Mouse (Mus musculus) liver, embryonic 13.5 days (tissue): Measurements from ENCODE around the gene Twf2. TPM values are rescaled to one million over a fixed set of nuclear protein-coding genes. Genes with fewer than 3 reads are reported as not detected.
"Not testable (repeated sequence)": the region's sequence is repeated elsewhere in the genome, so short reads cannot be mapped to it uniquely, and the experiment has no call there.

Experiments
- ATAC-seq: fragments of 200-750 bp; cut with Nextera tagmentation; 2 replicates; pipeline ENCODE4 v1.8.0; 2017; ENCODE audit warnings: low read depth, mild to moderate bottlenecking, moderate number of reproducible peaks, moderate library complexity
- DNase-seq: peaks from one replicate; pipeline ENCODE4 v3.0.0; 2022
- H3K27ac ChIP-seq: fragments of 300-500 bp; sonication (generic); 2 replicates; pipeline ENCODE4 v1.5.1; 2015; ENCODE audit warnings: moderate library complexity, mild to moderate bottlenecking, inconsistent platforms
- H3K27me3 ChIP-seq: fragments of 300-500 bp; sonication (generic); 2 replicates; pipeline ENCODE4 v1.6.1; 2015; ENCODE audit warnings: mild to moderate bottlenecking, inconsistent platforms
- H3K36me3 ChIP-seq: fragments of 300-500 bp; sonication (generic); 2 replicates; pipeline ENCODE4 v1.6.1; 2015; ENCODE audit warnings: mild to moderate bottlenecking, inconsistent platforms
- H3K4me1 ChIP-seq: fragments of 300-500 bp; sonication (generic); replicated peaks from 2 replicates; pipeline ENCODE4 v1.6.1; 2015; ENCODE audit warnings: inconsistent platforms
- H3K4me2 ChIP-seq: fragments of 300-500 bp; sonication (generic); 2 replicates; pipeline ENCODE4 v1.6.1; 2015; ENCODE audit warnings: inconsistent platforms, mild to moderate bottlenecking, moderate library complexity
- H3K4me3 ChIP-seq: fragments of 300-500 bp; sonication (generic); replicated peaks from 2 replicates; pipeline ENCODE4 v1.5.1; 2015; ENCODE audit warnings: mild to moderate bottlenecking, inconsistent platforms
- H3K9ac ChIP-seq: fragments of 300-500 bp; sonication (generic); 2 replicates; pipeline ENCODE4 v1.6.1; 2015; ENCODE audit warnings: mild to moderate bottlenecking, inconsistent platforms
- H3K9me3 ChIP-seq: fragments of 300-500 bp; sonication (generic); replicated peaks from 2 replicates; pipeline ENCODE4 v1.6.1; 2016; ENCODE audit warnings: inconsistent platforms
- WGBS: fragments of 180-500 bp; shearing (Covaris S2); methylation state at CpG from one replicate; pipeline ENCODE4 v1.1.7; 2015; ENCODE audit not compliant: insufficient replicate concordance; 5-methylcytosine and 5-hydroxymethylcytosine counted together
- polyA plus RNA-seq: library from polyadenylated mRNA; unstranded; fragments of >200 nt; fragmentation: Nextera tagmentation; extraction: Ambion mirVana; gene quantifications from 2 replicates; pipeline ENCODE4 v1.2.1, GENCODE M21; 2015

Twf2 gene
- polyA plus RNA-seq, 1 experiment from 2014 or later = 25.6 TPM

DNA sequence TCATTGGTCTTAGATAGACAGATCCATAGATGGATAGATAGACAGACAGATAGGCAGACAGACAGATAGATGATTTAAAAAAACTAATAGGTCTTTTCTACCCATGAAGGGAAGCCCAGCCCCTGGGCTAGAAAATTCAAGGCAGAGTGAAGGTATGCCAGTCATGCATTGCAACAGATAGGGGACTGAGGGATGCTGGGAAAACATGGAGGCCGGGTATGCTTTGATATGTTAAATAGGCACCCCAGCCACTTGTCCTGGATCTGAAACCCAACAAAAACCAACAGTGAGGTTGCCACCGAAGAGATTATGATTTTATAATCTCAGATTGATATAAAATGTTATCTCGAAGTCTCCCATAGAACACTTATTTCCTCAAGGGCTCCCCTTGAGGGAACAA, 35.7 kb upstream of the Twf2 start:
- no peaks in the 10 kb centered on the region; the same call in 1 of the 2 replicates for H3K27me3 ChIP-seq
- ATAC-seq = no peak
- 69% methylated on average over 3 of the region's 3 CpGs for WGBS
- no peak overlapping the region for H3K27ac ChIP-seq
- H3K9ac ChIP-seq = no peak overlapping the region
- no peaks in the 10 kb centered on the region for H3K36me3 ChIP-seq
- H3K4me2 ChIP-seq = no peak overlapping the region
- peaks cover 13% of the 10 kb centered on the region for H3K4me1 ChIP-seq
- H3K4me3 ChIP-seq = no peak overlapping the region
- DNase-seq = no peak
- H3K9me3 ChIP-seq = no peaks in the 10 kb centered on the region

DNA sequence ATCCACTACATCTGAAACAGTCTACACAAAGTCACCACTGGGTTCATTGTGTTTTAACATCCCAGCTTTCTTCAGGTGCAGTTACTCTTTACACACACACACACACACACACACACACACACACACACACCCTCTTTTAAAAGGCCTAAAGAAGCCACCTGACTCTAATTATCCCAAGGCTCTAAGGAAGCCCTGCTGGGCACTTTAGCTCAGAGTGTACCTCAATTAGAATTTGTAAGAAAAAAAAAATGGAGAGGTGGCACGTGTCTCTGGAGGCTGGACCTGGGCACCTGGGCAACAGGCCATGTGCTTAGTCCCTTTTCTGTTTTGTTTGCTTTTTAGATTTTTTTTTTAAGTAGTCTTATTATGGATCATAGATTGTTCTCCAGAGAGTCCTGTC, 35.2 kb upstream of the Twf2 start:
- Histone ChIP-seq H3K36me3 (no peaks in the 10 kb centered on the region), H3K4me1 (peaks cover 17% of the 10 kb centered on the region), H3K27me3 (no peaks in the 10 kb centered on the region; the same call in 1 of the 2 replicates), H3K9me3 (no peaks in the 10 kb centered on the region), H3K27ac (no peak overlapping the region), H3K4me3 (no peak overlapping the region), H3K4me2 (no peak overlapping the region), H3K9ac (no peak overlapping the region)
- DNase-seq (no peak), ATAC-seq (no peak)
- 73% methylated on average over 1 of the region's 1 CpGs for WGBS

DNA sequence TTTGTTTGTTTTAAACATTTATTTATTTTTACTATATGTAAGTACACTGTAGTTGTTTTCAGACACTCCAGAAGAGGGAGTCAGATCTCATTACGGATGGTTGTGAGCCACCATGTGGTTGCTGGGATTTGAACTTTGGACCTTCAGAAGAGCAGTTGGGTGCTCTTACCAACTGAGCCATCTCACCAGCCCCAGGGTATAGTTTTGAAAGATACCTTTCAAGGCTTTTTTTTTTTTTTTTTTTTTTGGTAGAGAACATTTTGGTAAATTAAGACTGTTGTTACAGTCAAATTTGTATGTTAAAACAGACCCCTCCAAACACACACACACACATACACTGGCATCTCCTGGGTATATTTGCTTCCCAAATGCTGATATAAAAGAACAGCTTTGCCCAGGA, 33.9 kb upstream of the Twf2 start:
- H3K27me3 ChIP-seq, H3K9me3 ChIP-seq, H3K27ac ChIP-seq, DNase-seq, H3K4me3 ChIP-seq, H3K36me3 ChIP-seq, H3K9ac ChIP-seq, ATAC-seq, H3K4me2 ChIP-seq: not testable (repeated sequence)
- WGBS = 54% methylated on average over 1 of the region's 1 CpGs
- peaks cover 30% of the 10 kb centered on the region for H3K4me1 ChIP-seq

DNA sequence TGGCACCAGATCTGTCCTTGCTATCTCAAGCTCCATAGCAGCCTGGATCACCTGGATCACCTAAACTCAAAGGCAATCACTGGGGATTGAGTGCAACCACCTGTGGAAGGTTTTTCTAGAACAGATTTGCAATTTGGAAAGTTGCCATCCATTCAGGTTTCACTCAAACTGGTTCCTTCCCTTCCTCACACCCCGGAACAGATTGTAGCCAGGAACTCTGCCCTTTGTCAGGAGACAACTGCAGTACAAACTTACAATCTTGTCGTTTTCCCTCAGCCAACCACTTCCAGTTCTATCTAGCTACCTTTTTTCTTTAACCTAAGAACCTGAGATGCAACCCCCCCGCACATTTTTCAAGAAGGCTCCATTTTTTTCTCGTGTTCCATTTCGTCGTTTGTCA, 33.0 kb upstream of the Twf2 start:
- Histone ChIP-seq H3K9me3 (no peaks in the 10 kb centered on the region), H3K4me2 (peak overlapping the region; percentile 92), H3K4me1 (peaks cover 38% of the 10 kb centered on the region), H3K9ac (peak overlapping the region; percentile 88; the same call in 1 of the 2 replicates), H3K27ac (no peak overlapping the region), H3K27me3 (no peaks in the 10 kb centered on the region), H3K4me3 (no peak overlapping the region), H3K36me3 (peaks cover 6% of the 10 kb centered on the region; the same call in 1 of the 2 replicates)
- no peak for DNase-seq
- WGBS = 43% methylated on average over 6 of the region's 6 CpGs
- no peak for ATAC-seq

DNA sequence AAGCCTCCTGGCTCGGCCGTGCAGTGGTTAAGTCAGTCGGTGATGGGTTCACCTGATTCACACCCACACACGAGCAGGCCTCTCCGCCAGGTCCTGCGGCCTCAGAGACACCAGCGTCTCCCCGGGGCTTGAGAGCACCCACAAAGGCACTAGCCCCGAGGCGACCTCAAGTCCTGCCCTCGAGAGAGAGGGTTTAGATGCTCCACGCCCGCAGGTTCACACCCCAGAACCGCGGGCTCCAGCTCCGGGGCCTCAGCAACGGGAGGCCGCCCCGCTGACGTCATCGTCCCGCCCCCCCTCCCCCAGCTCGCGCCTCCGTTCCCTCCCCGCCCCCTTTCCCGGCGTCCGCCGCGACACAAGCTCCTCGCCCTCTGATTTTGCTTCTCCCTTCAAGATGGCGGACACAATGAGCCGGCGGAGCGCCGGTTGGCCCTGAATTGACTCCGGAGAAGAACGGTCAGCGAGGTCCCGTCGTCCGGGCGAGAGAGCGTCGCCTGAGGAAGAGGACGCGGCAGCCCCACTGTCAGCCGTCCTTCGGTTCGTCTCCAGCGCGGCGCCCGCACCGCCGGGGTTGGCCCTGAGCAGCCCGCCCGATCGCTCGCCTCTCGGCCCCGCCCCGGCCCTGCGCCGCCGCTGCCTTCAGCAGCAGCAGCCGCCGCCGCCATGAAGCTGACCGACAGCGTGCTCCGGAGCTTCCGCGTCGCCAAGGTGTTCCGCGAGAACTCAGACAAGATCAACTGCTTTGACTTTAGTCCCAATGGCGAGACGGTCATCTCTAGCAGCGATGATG, 32.2 kb upstream of the Twf2 start, which contains the start of gene Wdr82:
TSS of gene Wdr82 (plus strand) at position 373 of the 790 bp plus-strand sequence.
- no peaks in the 10 kb centered on the region for H3K27me3 ChIP-seq
- H3K4me1 ChIP-seq = peaks cover 46% of the 10 kb centered on the region
- H3K9me3 ChIP-seq = no peaks in the 10 kb centered on the region
- WGBS = under 1% methylated on average over 76 of the region's 81 CpGs
- peaks cover 7% of the 10 kb centered on the region for H3K36me3 ChIP-seq
- H3K4me3 ChIP-seq = peak within 1 kb of the TSS; percentile 94
- peak within 1 kb of the TSS; percentile 90 for H3K27ac ChIP-seq
- DNase-seq (peak; percentile 85), ATAC-seq (peak; percentile 95)
- peak within 1 kb of the TSS; percentile 92 for H3K4me2 ChIP-seq
- H3K9ac ChIP-seq = peak within 1 kb of the TSS; percentile 88

DNA sequence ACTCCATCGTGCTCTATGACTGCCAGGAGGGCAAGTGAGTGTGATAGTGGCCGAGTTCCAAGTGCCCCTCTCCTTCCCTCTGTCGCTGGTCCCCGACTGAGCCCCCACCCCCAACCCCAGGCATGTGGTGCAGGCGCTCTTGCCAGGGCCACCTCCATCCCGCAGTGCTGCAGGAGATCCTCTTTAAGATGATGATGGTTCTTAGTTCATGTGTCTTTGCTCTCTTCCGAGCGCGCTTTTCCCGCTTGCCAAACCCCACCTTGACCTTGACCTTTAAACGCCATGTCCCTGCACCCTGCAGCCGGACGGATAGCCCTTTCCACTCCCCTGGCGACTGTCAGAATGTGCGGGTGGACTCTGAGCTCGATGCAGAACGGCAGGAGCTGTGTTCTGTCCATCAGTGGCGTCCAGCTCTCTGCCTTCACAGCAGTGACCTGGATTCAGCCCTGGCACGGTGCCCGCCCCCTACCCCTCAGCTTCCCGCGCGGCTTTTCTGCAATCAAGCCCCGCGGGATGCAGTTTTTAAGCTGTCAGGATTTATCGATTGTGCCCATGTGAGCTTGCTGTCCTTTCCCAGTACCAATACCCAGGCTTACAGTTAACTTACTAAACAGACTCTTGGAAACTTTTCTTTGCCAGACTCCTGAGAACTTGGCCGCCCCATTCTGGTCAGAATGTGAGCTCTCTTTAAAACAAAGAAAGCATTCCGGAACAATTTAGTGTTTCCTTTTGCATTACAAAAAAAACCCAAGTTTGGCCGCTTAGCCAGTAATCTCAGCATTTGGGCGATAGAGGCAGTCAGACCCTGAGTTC, 31.4 kb upstream of the Twf2 start:
- Histone ChIP-seq H3K36me3 (peaks cover 15% of the 10 kb centered on the region), H3K4me3 (peak overlapping the region; percentile 94), H3K9me3 (no peaks in the 10 kb centered on the region), H3K27me3 (no peaks in the 10 kb centered on the region), H3K4me1 (peaks cover 47% of the 10 kb centered on the region), H3K9ac (peak overlapping the region; percentile 88), H3K4me2 (peak overlapping the region; percentile 92), H3K27ac (peak overlapping the region; percentile 90)
- DNase-seq = no peak
- peak; percentile 40 for ATAC-seq
- WGBS = under 1% methylated on average over 30 of the region's 30 CpGs

DNA sequence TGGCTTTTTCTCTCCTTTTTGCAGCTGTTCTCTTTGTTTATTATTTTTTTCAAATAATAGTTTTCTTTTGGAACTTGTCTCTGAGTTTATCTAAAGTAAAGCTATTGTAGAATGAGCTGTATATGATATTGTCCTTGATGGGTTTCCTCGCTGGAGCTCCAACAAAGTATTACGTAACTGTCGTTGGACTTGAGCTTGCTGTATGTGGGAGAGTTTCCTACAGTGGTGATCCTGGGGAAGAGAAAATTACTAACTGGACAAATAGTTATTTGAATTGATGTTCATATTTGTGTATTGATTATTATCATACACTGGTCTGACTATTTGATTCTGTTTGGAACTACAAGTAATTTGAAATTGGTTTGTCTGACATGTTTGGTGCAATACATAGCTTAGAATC, 30.4 kb upstream of the Twf2 start:
- Histone ChIP-seq H3K27ac (no peak overlapping the region), H3K9me3 (no peaks in the 10 kb centered on the region), H3K36me3 (peaks cover 25% of the 10 kb centered on the region), H3K4me2 (peak overlapping the region; percentile 92), H3K4me3 (peak overlapping the region; percentile 94), H3K4me1 (peaks cover 47% of the 10 kb centered on the region), H3K27me3 (no peaks in the 10 kb centered on the region), H3K9ac (peak overlapping the region; percentile 88)
- WGBS = 8% methylated on average over 3 of the region's 3 CpGs
- no peak for DNase-seq
- no peak for ATAC-seq

DNA sequence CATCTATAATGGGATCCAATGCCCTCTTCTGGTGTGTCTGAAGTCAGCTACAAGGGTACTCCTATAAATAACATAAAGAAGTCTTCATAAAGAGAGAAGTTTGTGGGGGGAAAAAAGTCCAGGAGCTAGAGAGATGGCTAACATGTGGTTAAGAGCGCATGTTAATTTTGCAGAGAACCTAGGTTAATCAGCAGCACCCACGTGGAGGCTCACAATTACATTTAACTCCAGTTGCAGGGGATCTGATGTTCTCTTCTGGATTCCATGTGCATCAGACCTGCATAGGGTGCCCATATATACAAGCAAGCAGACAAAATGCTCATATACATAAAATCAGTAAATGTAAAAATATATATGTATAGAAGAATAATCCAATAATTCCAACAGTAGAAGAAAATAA, 29.5 kb upstream of the Twf2 start:
- no peak for ATAC-seq
- DNase-seq = no peak
- peaks cover 33% of the 10 kb centered on the region for H3K36me3 ChIP-seq
- H3K4me1 ChIP-seq = peaks cover 47% of the 10 kb centered on the region
- WGBS = 42% methylated on average over 2 of the region's 2 CpGs
- peak overlapping the region; percentile 88 for H3K9ac ChIP-seq
- no peak overlapping the region for H3K27ac ChIP-seq
- peak overlapping the region; percentile 92 for H3K4me2 ChIP-seq
- no peaks in the 10 kb centered on the region for H3K9me3 ChIP-seq
- H3K27me3 ChIP-seq = no peaks in the 10 kb centered on the region
- peak overlapping the region; percentile 94 for H3K4me3 ChIP-seq

DNA sequence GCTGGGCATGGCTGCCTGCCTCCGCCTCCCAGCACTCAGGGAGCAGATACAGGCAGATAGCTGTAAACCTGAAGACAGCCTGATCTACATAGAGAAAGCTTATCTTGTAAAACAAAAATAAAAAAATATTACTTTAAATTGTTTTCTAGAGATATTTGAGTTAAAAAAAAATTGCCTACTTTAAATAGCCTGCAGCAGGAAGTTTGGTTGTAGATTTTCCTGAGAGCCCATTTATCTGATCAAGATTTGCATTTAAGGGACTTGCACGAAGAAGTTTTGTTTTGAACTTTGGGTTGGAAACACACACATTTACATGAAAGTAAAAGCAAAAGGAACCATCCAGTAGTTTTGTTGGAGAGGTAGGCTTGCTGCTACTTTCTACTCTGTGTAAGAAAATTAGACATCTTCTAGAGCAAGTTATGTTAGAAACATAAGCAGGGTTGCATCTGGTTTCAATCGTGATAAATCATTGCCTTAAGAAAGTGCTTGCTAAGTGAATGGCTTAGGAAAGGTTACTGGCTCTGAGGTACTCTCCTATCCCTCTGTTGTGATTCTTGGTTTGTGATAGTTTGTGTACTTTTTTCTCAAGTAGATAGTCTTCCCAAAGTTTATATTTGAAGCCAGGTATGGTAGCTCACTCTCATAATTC, 27.2 kb upstream of the Twf2 start:
- Histone ChIP-seq H3K27me3 (no peaks in the 10 kb centered on the region), H3K4me2 (no peak overlapping the region), H3K27ac (no peak overlapping the region), H3K9me3 (no peaks in the 10 kb centered on the region), H3K36me3 (peaks cover 56% of the 10 kb centered on the region), H3K9ac (no peak overlapping the region), H3K4me3 (no peak overlapping the region), H3K4me1 (peaks cover 38% of the 10 kb centered on the region)
- WGBS = 48% methylated on average over 3 of the region's 3 CpGs
- ATAC-seq (no peak), DNase-seq (no peak)

DNA sequence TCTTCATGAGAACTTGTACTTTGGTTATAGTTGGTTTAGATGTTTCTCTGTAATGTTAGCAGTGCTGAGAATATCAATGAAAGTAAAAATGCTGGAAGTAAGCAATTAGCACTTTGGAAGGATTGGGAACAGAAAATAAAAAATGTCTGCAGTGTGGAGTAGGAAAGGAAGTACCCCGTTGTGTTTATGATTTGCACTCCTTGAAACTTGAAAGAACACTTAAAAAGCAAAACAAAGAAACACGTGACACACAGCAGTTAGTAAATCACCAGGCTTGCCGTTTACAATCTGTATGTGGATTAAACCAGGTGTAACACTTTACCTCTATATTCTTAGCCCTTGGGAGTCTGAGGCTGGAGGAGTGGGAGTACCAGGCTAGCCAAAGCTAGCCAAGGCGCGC, 26.1 kb upstream of the Twf2 start:
- H3K36me3 ChIP-seq = peaks cover 67% of the 10 kb centered on the region
- H3K27ac ChIP-seq = no peak overlapping the region
- WGBS = 86% methylated on average over 5 of the region's 5 CpGs
- H3K9ac ChIP-seq = no peak overlapping the region
- H3K27me3 ChIP-seq = no peaks in the 10 kb centered on the region
- ATAC-seq (no peak), DNase-seq (no peak)
- H3K4me2 ChIP-seq = no peak overlapping the region
- H3K4me1 ChIP-seq = peaks cover 38% of the 10 kb centered on the region
- H3K4me3 ChIP-seq = no peak overlapping the region
- no peaks in the 10 kb centered on the region for H3K9me3 ChIP-seq

DNA sequence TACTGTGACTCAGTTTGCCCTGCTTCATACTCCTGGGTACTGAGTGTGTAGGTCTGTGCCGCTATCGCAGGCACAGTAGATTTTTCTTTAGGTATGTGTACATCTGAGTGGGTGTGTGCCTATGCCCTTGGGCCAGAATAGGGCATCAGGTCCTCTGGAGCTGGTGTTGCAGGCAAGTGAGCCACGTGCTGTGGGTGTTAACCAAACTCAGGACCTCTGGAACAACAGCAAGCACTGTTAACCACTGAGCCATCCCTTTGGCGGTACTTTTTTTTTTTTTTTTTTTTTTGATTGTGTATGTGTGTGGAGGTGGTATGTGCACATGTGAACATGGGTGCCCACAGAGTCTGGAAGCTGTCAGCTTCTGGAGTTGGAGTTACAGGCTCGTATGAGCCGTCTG, 25.1 kb upstream of the Twf2 start:
- H3K27ac ChIP-seq = no peak overlapping the region
- H3K4me1 ChIP-seq = peaks cover 30% of the 10 kb centered on the region
- no peak overlapping the region for H3K4me2 ChIP-seq
- H3K36me3 ChIP-seq = peaks cover 77% of the 10 kb centered on the region
- DNase-seq (no peak), ATAC-seq (no peak)
- no peaks in the 10 kb centered on the region for H3K27me3 ChIP-seq
- no peaks in the 10 kb centered on the region for H3K9me3 ChIP-seq
- no peak overlapping the region for H3K4me3 ChIP-seq
- H3K9ac ChIP-seq = no peak overlapping the region
- WGBS = 87% methylated on average over 6 of the region's 6 CpGs
